ENCODE assay signal across 8 mouse cellular contexts in the genomic region with DNA sequence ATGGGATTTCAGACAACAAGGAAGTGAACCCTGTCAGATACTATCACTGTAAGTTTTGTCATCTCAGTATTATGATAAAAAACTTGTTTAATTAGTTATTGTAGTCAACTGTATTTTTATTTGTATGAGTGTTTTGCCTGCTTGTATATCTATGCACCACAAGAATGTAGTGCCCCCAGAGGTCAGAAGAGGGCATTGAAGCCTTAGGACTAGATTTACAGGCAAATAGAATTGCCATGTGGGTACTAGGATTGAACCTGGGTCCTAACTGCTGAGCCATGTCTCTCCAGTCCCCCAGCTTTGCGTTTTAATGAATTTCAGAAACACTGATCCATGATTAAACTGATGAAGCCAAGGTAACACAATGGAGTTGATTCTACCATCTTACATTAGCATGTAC. TPM values are rescaled to one million over a fixed set of nuclear protein-coding genes. Genes with fewer than 3 reads are reported as not detected.
DNase-seq lines count a peak whose midpoint lies in the region; ATAC-seq lines count a peak whose summit lies in the region.

No protein-coding gene starts in this region.

- no peak overlapping the region for H3K27ac ChIP-seq in forebrain, embryonic 14.5 days (ENCODE audit: low read depth, low read length)
- no peak overlapping the region for H3K27ac ChIP-seq in forebrain, embryonic 12.5 days
- H3K27ac ChIP-seq in heart, embryonic 12.5 days (ENCODE audit: poor library complexity, severe bottlenecking) = no peak overlapping the region

- no peaks in the 10 kb centered on the region for H3K4me1 ChIP-seq in forebrain, embryonic 14.5 days (ENCODE audit: control insufficient read depth, insufficient read depth, low read length)
- 0 out of 2 replicates have a peak, but pooled peaks cover under 1% of the 10 kb centered on the region for H3K4me1 ChIP-seq in forebrain, embryonic 12.5 days
- 0 out of 2 replicates have a peak, but pooled peaks cover 5% of the 10 kb centered on the region for H3K4me1 ChIP-seq in heart, embryonic 12.5 days (replicated peaks)

- no peak overlapping the region for H3K4me3 ChIP-seq in forebrain, embryonic 14.5 days (ENCODE audit: low read depth, low read length)
- no peak overlapping the region for H3K4me3 ChIP-seq in forebrain, embryonic 12.5 days (replicated peaks)
- no peak overlapping the region for H3K4me3 ChIP-seq in heart, embryonic 12.5 days

- no peaks in the 10 kb centered on the region for H3K9me3 ChIP-seq in forebrain, embryonic 14.5 days (replicated peaks; ENCODE audit: control insufficient read depth, low read length)
- no peaks in the 10 kb centered on the region for H3K9me3 ChIP-seq in forebrain, embryonic 12.5 days
- H3K9me3 ChIP-seq in heart, embryonic 12.5 days (replicated peaks) = no peaks in the 10 kb centered on the region

- no peak overlapping the region for H3K9ac ChIP-seq in forebrain, embryonic 14.5 days (ENCODE audit: low read length)
- no peak overlapping the region for H3K9ac ChIP-seq in forebrain, embryonic 12.5 days
- H3K9ac ChIP-seq in heart, embryonic 12.5 days = no peak overlapping the region

- peaks cover 67% of the 10 kb centered on the region for H3K36me3 ChIP-seq in forebrain, embryonic 14.5 days (ENCODE audit: control insufficient read depth, insufficient read depth, low read length)
- peaks cover 67% of the 10 kb centered on the region for H3K36me3 ChIP-seq in forebrain, embryonic 12.5 days (replicated peaks)
- H3K36me3 ChIP-seq in heart, embryonic 12.5 days = peaks cover 65% of the 10 kb centered on the region

- H3K4me2 ChIP-seq in forebrain, embryonic 14.5 days (ENCODE audit: low read length) = no peak overlapping the region
- H3K4me2 ChIP-seq in forebrain, embryonic 12.5 days = no peak overlapping the region
- no peak overlapping the region for H3K4me2 ChIP-seq in heart, embryonic 12.5 days

- no peak for ATAC-seq in forebrain, embryonic 14.5 days
- ATAC-seq in forebrain, embryonic 12.5 days (ENCODE audit: low FRiP score) = no peak
- ATAC-seq in heart, embryonic 12.5 days (ENCODE audit: insufficient number of reproducible peaks, low FRiP score) = no peak

- DNase-seq in forebrain, embryonic 14.5 days (ENCODE audit: low spot score) = peak; percentile 28
- peak; percentile 66 for DNase-seq in 3T3-L1 (ENCODE audit: low read depth, low spot score)
- DNase-seq in T-cell, adult 2 months (ENCODE audit: low spot score) = peak; percentile 50
- peak; percentile 26 to 56 for DNase-seq in kidney, postnatal 36 days
- DNase-seq in natural killer cell, adult 2 months (ENCODE audit: low spot score in 2 of 2) = peak; percentile 28 to 33
- DNase-seq in frontal cortex, postnatal 14 days (ENCODE audit: low spot score in 2 of 2) = no peak

- 68% methylated on average over 1 of the region's 1 CpGs for WGBS in forebrain, embryonic 14.5 days
- WGBS in forebrain, embryonic 12.5 days = 66% methylated on average over 1 of the region's 1 CpGs
- 55% methylated on average over 1 of the region's 1 CpGs for WGBS in heart, embryonic 12.5 days

- H3K27me3 ChIP-seq in forebrain, embryonic 14.5 days (replicated peaks; ENCODE audit: control insufficient read depth, insufficient read depth, low read length) = no peaks in the 10 kb centered on the region
- H3K27me3 ChIP-seq in forebrain, embryonic 12.5 days = no peaks in the 10 kb centered on the region
- no peaks in the 10 kb centered on the region for H3K27me3 ChIP-seq in heart, embryonic 12.5 days (replicated peaks)

RNA-seq across cellular contexts. Expression of gene Nup43, which starts 6.4 kb away (rescaled TPM):
- polyA plus RNA-seq in forebrain, embryonic 14.5 days (2014; fragmentation: Nextera tagmentation; extraction: Ambion mirVana) = 43.2 and 46.7 TPM in 2 replicates
- 54.0 and 59.7 TPM in 2 replicates for polyA plus RNA-seq in forebrain, embryonic 12.5 days (2016; fragmentation: Nextera tagmentation; extraction: Ambion mirVana)
- 34.5 and 39.7 TPM in 2 replicates for polyA plus RNA-seq in heart, embryonic 12.5 days (2016; fragmentation: Nextera tagmentation; extraction: Ambion mirVana)

RNA-seq across cellular contexts. Expression of gene Pcmt1, which starts 7.3 kb away (rescaled TPM):
- polyA plus RNA-seq in forebrain, embryonic 14.5 days (2014; fragmentation: Nextera tagmentation; extraction: Ambion mirVana) = 171 and 172 TPM in 2 replicates
- 135 and 139 TPM in 2 replicates for polyA plus RNA-seq in forebrain, embryonic 12.5 days (2016; fragmentation: Nextera tagmentation; extraction: Ambion mirVana)
- polyA plus RNA-seq in heart, embryonic 12.5 days (2016; fragmentation: Nextera tagmentation; extraction: Ambion mirVana) = 131 and 134 TPM in 2 replicates

RNA-seq across cellular contexts. Expression of gene Lats1, which starts 7.3 kb away (rescaled TPM):
- polyA plus RNA-seq in forebrain, embryonic 14.5 days (2014; fragmentation: Nextera tagmentation; extraction: Ambion mirVana) = 12.8 and 13.7 TPM in 2 replicates
- polyA plus RNA-seq in forebrain, embryonic 12.5 days (2016; fragmentation: Nextera tagmentation; extraction: Ambion mirVana) = 15.0 and 17.5 TPM in 2 replicates
- 5.5 and 5.8 TPM in 2 replicates for polyA plus RNA-seq in heart, embryonic 12.5 days (2016; fragmentation: Nextera tagmentation; extraction: Ambion mirVana)

RNA-seq across cellular contexts. Expression of gene Katna1, which starts 52.1 kb away (rescaled TPM):
- polyA plus RNA-seq in forebrain, embryonic 14.5 days (2014; fragmentation: Nextera tagmentation; extraction: Ambion mirVana) = 45.2 and 45.9 TPM in 2 replicates
- 59.1 and 59.8 TPM in 2 replicates for polyA plus RNA-seq in forebrain, embryonic 12.5 days (2016; fragmentation: Nextera tagmentation; extraction: Ambion mirVana)
- polyA plus RNA-seq in heart, embryonic 12.5 days (2016; fragmentation: Nextera tagmentation; extraction: Ambion mirVana) = 33.4 and 37.0 TPM in 2 replicates

Comparison
In these comparisons a context has a peak if more than half of its experiments do, and no peak if none do; other contexts are left out.
1. DNase-seq: peak in forebrain, embryonic 14.5 days (single experiment), 3T3-L1 (single experiment), T-cell, adult 2 months (single experiment), kidney, postnatal 36 days (2 of 2) and natural killer cell, adult 2 months (2 of 2); none in frontal cortex, postnatal 14 days (0 of 2).